In the genomic region with DNA sequence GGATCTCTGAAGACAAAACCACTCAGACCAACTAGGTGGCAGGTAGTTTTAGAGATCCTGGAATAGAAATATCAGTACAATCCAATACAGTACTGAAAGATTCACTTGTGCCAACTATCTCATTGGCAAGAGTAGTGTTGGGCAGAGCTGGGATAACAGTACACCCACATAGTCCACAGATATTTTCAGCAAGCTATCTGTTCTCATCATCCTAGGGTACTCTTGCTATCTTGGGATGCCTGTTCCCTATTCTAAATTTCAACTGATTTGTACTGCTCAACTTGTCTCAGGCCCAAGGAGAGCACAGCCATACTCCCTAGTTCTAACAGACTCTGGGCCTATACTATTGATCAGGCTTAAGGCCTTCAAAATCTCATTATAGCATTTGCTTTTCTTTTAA, we compare ENCODE assay signal across 20 mouse cellular contexts.
DNase-seq lines count a peak whose midpoint lies in the region; TF ChIP-seq lines count a peak whose summit lies in the region.
"Had no signal": no experiment of that assay in that cellular context is flagged by ENCODE, and none has a peak within 500 bp of the region (broad histone marks: within the 10 kb centered on the region; RNA-seq: fewer than 3 reads in every experiment).

No protein-coding gene starts in this region.

- peak; percentile 16 for DNase-seq in layer of hippocampus, adult 9-11 months
- DNase-seq in layer of hippocampus, adult 9-10 months (ENCODE audit: low spot score), result no peak
- peak; percentile 5 for DNase-seq in right cerebral cortex, adult 18-20 months
- DNase-seq in right cerebral cortex, postnatal 14 days, result no peak
- peak; percentile 32 for DNase-seq in telencephalon, adult 2 months (ENCODE audit: low read depth, low spot score)
- DNase-seq in thymus, adult 2 months, result no peak
- DNase-seq: adrenal gland, adult 2 months; adrenal gland, postnatal 10 days; adrenal gland, postnatal 25 days; cerebellum, adult 11-12 months; cerebellum, adult 2 months; cerebellum, adult 9-11 months; cerebellum, postnatal 14 days; cerebellum, postnatal 36 days; embryo, embryonic 11 days had no signal

- H3K4me3 ChIP-seq in thymus, adult 2 months (ENCODE audit: control insufficient read depth, insufficient read depth, low read length), result no peak overlapping the region
- H3K4me3 ChIP-seq: embryonic facial prominence, embryonic 13.5 days; embryonic facial prominence, embryonic 15.5 days; erythroblast, embryonic 14.5 days; forebrain, embryonic 10.5 days; forebrain, embryonic 12.5 days had no signal

- no peaks in the 10 kb centered on the region for H3K36me3 ChIP-seq in thymus, adult 2 months (ENCODE audit: control insufficient read depth, insufficient read depth, low read length)
- H3K36me3 ChIP-seq: embryonic facial prominence, embryonic 13.5 days; embryonic facial prominence, embryonic 15.5 days; forebrain, embryonic 10.5 days; forebrain, embryonic 12.5 days had no signal

- H3K4me1 ChIP-seq in thymus, adult 2 months (replicated peaks; ENCODE audit: control insufficient read depth, insufficient read depth, low read length), result no peaks in the 10 kb centered on the region
- H3K4me1 ChIP-seq: embryonic facial prominence, embryonic 13.5 days; embryonic facial prominence, embryonic 15.5 days; forebrain, embryonic 10.5 days; forebrain, embryonic 12.5 days had no signal

- no peak for TF ChIP-seq CTCF in thymus, adult 2 months (IDR thresholded peaks at IDR 0.05; ENCODE audit: borderline replicate concordance, control insufficient read depth, extremely low read depth, insufficient read depth, low read length, poor library complexity)

- H3K27me3 ChIP-seq in thymus, adult 2 months (ENCODE audit: control insufficient read depth, insufficient read depth, low read length), result no peaks in the 10 kb centered on the region
- H3K27me3 ChIP-seq: embryonic facial prominence, embryonic 13.5 days; embryonic facial prominence, embryonic 15.5 days; forebrain, embryonic 12.5 days had no signal

- H3K27ac ChIP-seq in thymus, adult 2 months (ENCODE audit: control insufficient read depth, insufficient read depth, low read length), result no peak overlapping the region
- H3K27ac ChIP-seq: embryonic facial prominence, embryonic 13.5 days; embryonic facial prominence, embryonic 15.5 days; forebrain, embryonic 10.5 days; forebrain, embryonic 12.5 days had no signal

- TF ChIP-seq POLR2A in thymus, adult 2 months (IDR thresholded peaks at IDR 0.05; ENCODE audit: control insufficient read depth, extremely low read depth, insufficient read depth, low read length, poor library complexity), result no peak

Comparison
In these comparisons a context has a peak if more than half of its experiments do, and no peak if none do; other contexts are left out.
1. DNase-seq: peak in layer of hippocampus, adult 9-11 months (single experiment), right cerebral cortex, adult 18-20 months (single experiment) and telencephalon, adult 2 months (single experiment); none in layer of hippocampus, adult 9-10 months (single experiment), right cerebral cortex, postnatal 14 days (single experiment) and thymus, adult 2 months (single experiment).